23 mouse cellular contexts compared by ENCODE assay signal in genomic region chr8:119618887-119619286, GRCm38 (mm10). TPM values are rescaled to one million over a fixed set of nuclear protein-coding genes. Genes with fewer than 3 reads are reported as not detected.
"Had no signal": no experiment of that assay in that cellular context is flagged by ENCODE, and none has a peak within 500 bp of the region (broad histone marks: within the 10 kb centered on the region; RNA-seq: fewer than 3 reads in every experiment).

No protein-coding gene starts in this region.

- H3K4me1 ChIP-seq: neural tube, embryonic 12.5 days had no signal

- H3K36me3 ChIP-seq: midbrain, embryonic 10.5 days; midbrain, embryonic 12.5 days; neural tube, embryonic 12.5 days had no signal

- H3K9ac ChIP-seq: lung, embryonic 14.5 days; midbrain, embryonic 12.5 days; neural tube, embryonic 12.5 days had no signal

- H3K4me2 ChIP-seq: lung, embryonic 14.5 days; midbrain, embryonic 12.5 days; neural tube, embryonic 12.5 days had no signal

- H3K27ac ChIP-seq: midbrain, embryonic 10.5 days; midbrain, embryonic 12.5 days; neural tube, embryonic 12.5 days had no signal

- H3K9me3 ChIP-seq: midbrain, embryonic 10.5 days; midbrain, embryonic 12.5 days; neural tube, embryonic 12.5 days had no signal

- ATAC-seq: midbrain, embryonic 16.5 days had no signal

- H3K4me3 ChIP-seq: midbrain, embryonic 10.5 days; midbrain, embryonic 12.5 days; neural tube, embryonic 12.5 days had no signal

- H3K27me3 ChIP-seq: midbrain, embryonic 12.5 days; neural tube, embryonic 12.5 days had no signal

- DNase-seq: lung, adult 18-20 months; lung, embryonic 14.5 days; lung, postnatal 10 days; lung, postnatal 4 days; midbrain, embryonic 14.5 days; right cerebral cortex, postnatal 14 days; spleen, adult 18-20 months; thymus, adult 2 months; thymus, postnatal 25 days; thymus, postnatal 4 days had no signal

RNA-seq across cellular contexts. Expression of gene Adad2, which starts 6.3 kb away (rescaled TPM):
- total RNA-seq: megakaryocyte, adult 5-6 weeks; megakaryocyte-erythroid progenitor cell, adult 5-6 weeks; monocyte, adult 5-6 weeks; neutrophil, adult 5-6 weeks had no signal
- polyA plus RNA-seq: liver, embryonic 16.5 days; lung, embryonic 14.5 days; lung, embryonic 16.5 days; neural tube, embryonic 14.5 days; stomach, embryonic 14.5 days; urinary bladder, adult 2 months had no signal

RNA-seq across cellular contexts. Expression of gene Kcng4, which starts 16.6 kb away (rescaled TPM):
- total RNA-seq: megakaryocyte, adult 5-6 weeks; megakaryocyte-erythroid progenitor cell, adult 5-6 weeks; monocyte, adult 5-6 weeks; neutrophil, adult 5-6 weeks had no signal
- polyA plus RNA-seq: liver, embryonic 16.5 days; lung, embryonic 14.5 days; midbrain, embryonic 12.5 days had no signal

RNA-seq across cellular contexts. Expression of gene Dnaaf1, which starts 43.9 kb away (rescaled TPM):
- total RNA-seq: megakaryocyte, adult 5-6 weeks; monocyte, adult 5-6 weeks; neutrophil, adult 5-6 weeks had no signal
- polyA plus RNA-seq: lung, embryonic 14.5 days had no signal
